Mouse (Mus musculus) right cerebral cortex, adult 18-20 months (tissue): ENCODE measurements around the gene Diexf.
A peak's percentile ranks its signal among the peaks of the same experiment; 100 is the strongest.

Source experiments
- DNase-seq: peaks from one replicate; pipeline ENCODE4 v3.0.0; 2022; ENCODE audit warnings: mixed read lengths

The Diexf gene

GRCm38 (mm10) chr1:193085541-193086020, 44.5 kb downstream of the Diexf start:
- no peak for DNase-seq

DNA sequence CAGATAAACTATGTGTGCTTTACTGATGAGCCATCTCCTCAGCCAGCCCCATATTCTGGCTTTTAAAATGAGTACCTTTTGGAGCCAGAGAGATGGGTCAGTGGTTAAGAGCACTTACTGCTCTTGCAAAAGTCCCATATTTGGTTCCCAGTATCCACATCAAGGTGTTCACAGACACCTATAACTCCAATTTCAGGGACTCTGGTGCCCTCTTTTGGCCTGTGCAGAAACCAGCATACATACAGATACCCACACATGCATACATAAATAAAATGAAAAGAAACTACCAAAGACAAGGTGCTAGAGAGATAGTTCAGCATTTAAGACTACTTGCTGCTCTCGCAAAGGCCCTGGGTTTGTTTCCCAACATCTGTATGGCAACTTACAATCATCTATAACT, 46.1 kb downstream of the Diexf start:
- no peak for DNase-seq

GRCm38 (mm10) chr1:193083051-193083450, 47.0 kb downstream of the Diexf start:
- no peak for DNase-seq

DNA sequence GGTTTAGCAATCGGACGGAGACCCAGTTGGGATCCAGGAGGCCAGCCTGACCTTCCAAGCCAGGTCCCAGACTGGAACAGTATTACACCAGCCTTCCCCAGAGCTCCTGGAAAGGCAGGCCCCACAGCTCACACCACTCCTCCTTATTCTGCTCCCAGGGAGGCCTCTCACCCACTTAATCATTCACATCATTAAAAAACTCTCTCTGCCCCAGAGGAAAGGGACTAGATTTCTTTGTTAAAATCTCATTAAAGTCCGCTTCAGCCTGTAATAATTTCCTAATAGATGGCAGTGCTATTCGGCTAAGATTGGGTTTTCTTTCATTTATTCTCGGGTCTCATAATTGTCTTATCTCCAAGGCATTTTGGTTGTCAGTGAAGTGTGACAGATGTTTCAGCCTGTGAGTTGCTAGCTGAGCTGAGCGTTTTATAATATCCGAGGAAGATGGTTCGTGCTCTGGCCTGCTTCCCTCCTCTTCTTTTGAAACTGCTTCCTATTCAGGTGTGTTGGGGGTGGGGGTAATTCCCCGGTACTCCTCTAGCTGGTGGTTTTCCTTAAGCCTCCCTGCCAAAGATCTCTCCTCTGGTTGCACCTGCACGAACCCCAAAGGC, 47.7 kb downstream of the Diexf start:
- no peak for DNase-seq

GRCm38 (mm10) chr1:193062618-193063017, 67.5 kb downstream of the Diexf start:
- DNase-seq, result no peak

GRCm38 (mm10) chr1:193060167-193060566, 69.9 kb downstream of the Diexf start:
- no peak for DNase-seq

- peak; percentile 48 for DNase-seq
Observed at GRCm38 (mm10) chr1:193059596-193059995, 70.5 kb downstream of the Diexf start.

DNA sequence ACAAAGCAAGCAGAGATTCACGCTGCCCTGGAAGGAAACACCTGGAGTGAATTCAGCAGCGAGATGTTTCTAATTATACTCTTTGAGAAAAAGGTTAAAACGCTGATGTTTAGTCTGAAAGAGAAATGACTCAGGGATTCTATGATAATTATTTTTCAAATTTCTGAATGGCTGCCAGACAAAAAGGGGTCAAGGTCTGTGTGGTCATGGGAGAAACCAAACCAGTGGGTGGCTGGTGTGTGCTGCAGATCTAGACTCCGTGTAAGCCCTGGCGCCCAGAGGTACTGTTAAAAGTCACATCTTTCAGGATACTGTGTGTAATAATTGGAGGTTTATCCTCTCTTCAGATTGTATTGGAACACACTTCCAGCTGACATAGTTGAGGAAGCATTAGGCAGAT, 75.7 kb downstream of the Diexf start:
- no peak for DNase-seq

GRCm38 (mm10) chr1:193053065-193053464, 77.0 kb downstream of the Diexf start:
- no peak for DNase-seq

GRCm38 (mm10) chr1:193047616-193048015, 82.5 kb downstream of the Diexf start:
- peak; percentile 15 for DNase-seq

DNA sequence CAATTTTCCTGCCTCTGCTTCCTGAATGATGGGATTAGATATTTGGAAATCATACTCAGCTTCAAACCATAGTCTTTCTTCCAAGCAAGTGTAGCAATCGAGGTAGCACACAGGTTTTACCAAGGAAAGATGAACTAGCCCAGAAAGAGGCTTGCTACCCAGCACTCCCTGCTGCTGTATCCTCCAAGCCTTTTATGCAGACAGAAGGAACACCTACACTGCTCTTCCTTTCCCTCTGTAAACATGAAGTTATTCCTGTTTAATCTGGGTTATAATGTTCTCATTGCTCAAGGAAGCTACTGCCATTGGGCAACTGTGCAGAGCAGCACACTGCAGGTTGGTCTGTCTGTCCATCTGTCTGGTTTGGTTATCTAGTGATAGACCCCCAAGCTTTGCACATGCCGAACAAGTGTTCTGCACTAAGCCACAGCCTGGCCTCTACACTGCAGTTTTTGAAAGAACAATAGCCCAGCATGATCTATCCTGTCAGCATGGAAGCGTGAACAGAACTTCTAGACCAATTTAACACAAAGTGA, 87.2 kb downstream of the Diexf start:
- no peak for DNase-seq
